Mouse (Mus musculus) kidney, postnatal 36 days (tissue): ENCODE results near the gene Dynlt1c.
"Not testable (repeated sequence)": the region's sequence is repeated elsewhere in the genome, so short reads cannot be mapped to it uniquely, and the experiment has no call there.

Source experiments
- DNase-seq, 2 experiments: peaks; one replicate each; pipeline ENCODE4 v3.0.0; 2021 to 2022; ENCODE audit warnings: mixed read lengths in 2 of 2

Dynlt1c gene

GRCm38 (mm10) chr17:6601204-6601911 is at the start of gene Dynlt1c:
Gene Dynlt1c, plus strand, starts transcription at chr17:6601671.
- DNase-seq = peak; percentile 87 to 88

- DNase-seq = not testable (repeated sequence)
Observed at GRCm38 (mm10) chr17:6553798-6554197, 47.7 kb upstream of the Dynlt1c start.

GRCm38 (mm10) chr17:6554243-6554642 is 47.2 kb upstream of the Dynlt1c start:
- not testable (repeated sequence) for DNase-seq

GRCm38 (mm10) chr17:6559447-6560133 is 41.9 kb upstream of the Dynlt1c start:
- DNase-seq = not testable (repeated sequence)

- not testable (repeated sequence) for DNase-seq
Observed at GRCm38 (mm10) chr17:6564866-6565265, 36.6 kb upstream of the Dynlt1c start.

GRCm38 (mm10) chr17:6567908-6568307 is 33.6 kb upstream of the Dynlt1c start:
- not testable (repeated sequence) for DNase-seq

- not testable (repeated sequence) for DNase-seq
Observed at GRCm38 (mm10) chr17:6571296-6571695, 30.2 kb upstream of the Dynlt1c start.

GRCm38 (mm10) chr17:6572202-6572601 is 29.3 kb upstream of the Dynlt1c start:
- DNase-seq = not testable (repeated sequence)

- not testable (repeated sequence) for DNase-seq
Observed at GRCm38 (mm10) chr17:6575376-6575775, 26.1 kb upstream of the Dynlt1c start.

GRCm38 (mm10) chr17:6588672-6589071 is 12.8 kb upstream of the Dynlt1c start:
- DNase-seq = not testable (repeated sequence)

- not testable (repeated sequence) for DNase-seq
Observed at GRCm38 (mm10) chr17:6592109-6592508, 9.4 kb upstream of the Dynlt1c start.

GRCm38 (mm10) chr17:6593896-6594295 is 7.6 kb upstream of the Dynlt1c start:
- not testable (repeated sequence) for DNase-seq

- DNase-seq = not testable (repeated sequence)
Observed at GRCm38 (mm10) chr17:6595776-6596497, 5.5 kb upstream of the Dynlt1c start.

GRCm38 (mm10) chr17:6598356-6598755 is 3.1 kb upstream of the Dynlt1c start:
- DNase-seq = not testable (repeated sequence)

- not testable (repeated sequence) for DNase-seq
Observed at GRCm38 (mm10) chr17:6600216-6600911, 1.1 kb upstream of the Dynlt1c start.

- not testable (repeated sequence) for DNase-seq
Observed at GRCm38 (mm10) chr17:6602205-6602604, 734 bp downstream of the Dynlt1c start.

GRCm38 (mm10) chr17:6605347-6605746 is 3.9 kb downstream of the Dynlt1c start:
- peak in 1 of 2 experiments; percentile 19 for DNase-seq

GRCm38 (mm10) chr17:6613524-6613923 is 12.1 kb downstream of the Dynlt1c start:
- not testable (repeated sequence) for DNase-seq

GRCm38 (mm10) chr17:6614316-6614715 is 12.8 kb downstream of the Dynlt1c start:
- not testable (repeated sequence) for DNase-seq

GRCm38 (mm10) chr17:6616731-6617130 is 15.3 kb downstream of the Dynlt1c start:
- not testable (repeated sequence) for DNase-seq

GRCm38 (mm10) chr17:6617689-6618400 is 16.4 kb downstream of the Dynlt1c start:
- not testable (repeated sequence) for DNase-seq

GRCm38 (mm10) chr17:6619271-6619670 is 17.8 kb downstream of the Dynlt1c start:
- not testable (repeated sequence) for DNase-seq
